Mouse (Mus musculus) spleen, postnatal 10 days (tissue): ENCODE results near the gene Stk11.

Experiments
- DNase-seq, 2 experiments: peaks; one replicate each; pipeline ENCODE4 v3.0.0; 2021 to 2022; ENCODE audit warnings: low spot score in 2 of 2

The Stk11 gene

GRCm38 (mm10) chr10:80170052-80170451 lies 54.4 kb downstream of the Stk11 start:
- no peak for DNase-seq

GRCm38 (mm10) chr10:80170601-80171021 lies 55.0 kb downstream of the Stk11 start:
- no peak for DNase-seq

- no peak for DNase-seq
Measured at GRCm38 (mm10) chr10:80171252-80171651, 55.6 kb downstream of the Stk11 start.

- DNase-seq, result peak in 1 of 2 experiments; percentile 36
Measured at GRCm38 (mm10) chr10:80171760-80172526, 56.3 kb downstream of the Stk11 start.

GRCm38 (mm10) chr10:80172527-80173292 lies 57.1 kb downstream of the Stk11 start, which contains the start of gene 1600002K03Rik:
1600002K03Rik (plus strand) TSS chr10:80172944.
- peak; percentile 89 to 91 for DNase-seq

DNA sequence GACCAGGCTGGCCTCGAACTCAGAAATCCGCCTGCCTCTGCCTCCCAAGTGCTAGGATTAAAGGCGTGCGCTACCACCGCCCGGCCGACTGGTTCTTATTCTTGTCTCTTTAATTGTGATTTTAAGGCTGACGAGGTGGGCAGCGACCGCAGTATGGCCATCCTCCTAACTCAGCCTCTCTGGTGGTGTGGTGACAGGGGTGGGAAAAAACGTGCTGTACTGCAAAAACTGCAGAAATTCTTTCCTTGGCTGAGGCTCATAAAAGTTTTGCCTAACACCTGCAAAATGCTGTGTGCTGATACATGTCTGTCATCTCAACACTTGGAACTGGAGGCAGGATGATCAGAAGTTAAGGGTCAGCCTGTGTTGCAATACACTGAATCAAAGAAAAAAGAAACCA lies 57.8 kb downstream of the Stk11 start:
- no peak for DNase-seq

- no peak for DNase-seq
Measured at GRCm38 (mm10) chr10:80173955-80174640, 58.5 kb downstream of the Stk11 start.

GRCm38 (mm10) chr10:80174705-80175104 lies 59.1 kb downstream of the Stk11 start:
- DNase-seq, result peak in 1 of 2 experiments; percentile 69

GRCm38 (mm10) chr10:80175536-80176269 lies 60.1 kb downstream of the Stk11 start:
- peak in 1 of 2 experiments; percentile 51 for DNase-seq

DNA sequence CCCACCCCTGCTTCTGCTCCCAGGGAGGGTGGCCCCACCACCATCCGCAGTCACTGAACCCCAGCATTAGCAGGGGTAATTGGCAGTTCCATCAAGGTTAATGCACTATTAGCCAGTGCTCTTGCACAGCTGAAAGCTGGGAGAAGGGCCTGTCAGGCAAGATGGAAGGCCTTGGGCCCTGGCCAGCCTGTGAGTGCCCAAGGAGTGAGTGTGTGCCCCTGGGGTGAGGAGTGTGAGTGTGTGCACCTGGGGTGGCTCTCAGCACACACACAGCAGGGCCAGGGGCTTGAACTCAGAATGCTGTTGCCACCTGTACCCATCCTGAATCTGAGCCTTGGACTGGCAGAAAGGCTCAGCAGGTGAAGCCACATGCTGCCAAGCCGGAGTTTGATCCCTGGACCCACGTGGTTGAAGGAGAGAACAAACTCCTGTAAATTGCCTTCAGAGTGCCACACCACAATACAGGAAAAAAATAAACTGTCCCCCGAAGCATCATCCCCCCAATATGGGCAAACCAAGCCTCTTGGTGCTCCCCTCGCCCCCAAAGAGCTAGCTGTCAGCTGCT lies 60.7 kb downstream of the Stk11 start:
- no peak for DNase-seq

DNA sequence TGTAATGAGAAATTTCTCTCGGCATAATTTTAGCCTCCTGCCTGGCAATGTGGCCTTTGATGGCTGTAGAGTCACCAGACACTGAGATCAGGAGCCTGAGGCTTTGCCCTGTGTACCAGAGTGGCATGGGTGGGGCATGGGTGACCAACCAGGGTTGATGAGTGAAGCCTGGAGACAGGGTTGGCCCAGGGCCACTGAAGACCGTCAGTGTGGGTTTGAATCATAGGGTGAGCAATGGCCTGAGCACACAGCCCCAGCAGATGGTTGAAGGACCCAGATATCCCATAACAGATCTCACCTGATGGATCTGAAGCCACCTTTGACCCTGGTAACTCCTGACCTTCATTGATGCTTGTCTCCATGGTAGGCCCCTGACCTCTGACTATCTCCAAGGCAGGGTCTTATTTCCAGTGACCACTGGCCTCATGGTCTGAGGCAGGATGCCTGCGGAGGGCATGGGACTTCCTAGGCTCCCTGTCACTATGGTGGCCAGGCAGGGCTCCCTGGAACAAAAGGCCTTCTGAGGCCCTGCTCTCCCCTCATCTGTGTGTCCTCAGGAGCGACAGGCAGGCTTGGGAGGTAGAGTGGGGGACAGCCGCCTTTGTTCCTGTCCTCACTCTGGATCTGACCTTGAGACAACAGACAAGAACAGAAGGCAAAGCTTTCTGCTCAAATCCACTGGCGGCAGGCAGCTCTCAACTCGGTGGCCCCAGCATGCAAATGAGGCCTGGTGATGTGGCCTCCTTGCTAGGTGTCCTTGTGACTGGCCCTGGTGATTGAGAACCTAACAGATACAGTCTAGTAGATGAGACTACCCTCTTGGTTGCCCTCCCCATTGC lies 62.1 kb downstream of the Stk11 start:
- DNase-seq, result no peak

GRCm38 (mm10) chr10:80179068-80180051 lies 63.8 kb downstream of the Stk11 start, which contains the start of gene Efna2:
Efna2 (plus strand) TSS chr10:80179482.
- DNase-seq, result peak in 1 of 2 experiments; percentile 37
